Mouse (Mus musculus) kidney, postnatal 14 days (tissue): ENCODE data around the gene Lrrc29.

Experiments
- DNase-seq: peaks from one replicate; pipeline ENCODE4 v3.0.0; 2022; ENCODE audit warnings: mixed read lengths

Lrrc29 gene

DNA sequence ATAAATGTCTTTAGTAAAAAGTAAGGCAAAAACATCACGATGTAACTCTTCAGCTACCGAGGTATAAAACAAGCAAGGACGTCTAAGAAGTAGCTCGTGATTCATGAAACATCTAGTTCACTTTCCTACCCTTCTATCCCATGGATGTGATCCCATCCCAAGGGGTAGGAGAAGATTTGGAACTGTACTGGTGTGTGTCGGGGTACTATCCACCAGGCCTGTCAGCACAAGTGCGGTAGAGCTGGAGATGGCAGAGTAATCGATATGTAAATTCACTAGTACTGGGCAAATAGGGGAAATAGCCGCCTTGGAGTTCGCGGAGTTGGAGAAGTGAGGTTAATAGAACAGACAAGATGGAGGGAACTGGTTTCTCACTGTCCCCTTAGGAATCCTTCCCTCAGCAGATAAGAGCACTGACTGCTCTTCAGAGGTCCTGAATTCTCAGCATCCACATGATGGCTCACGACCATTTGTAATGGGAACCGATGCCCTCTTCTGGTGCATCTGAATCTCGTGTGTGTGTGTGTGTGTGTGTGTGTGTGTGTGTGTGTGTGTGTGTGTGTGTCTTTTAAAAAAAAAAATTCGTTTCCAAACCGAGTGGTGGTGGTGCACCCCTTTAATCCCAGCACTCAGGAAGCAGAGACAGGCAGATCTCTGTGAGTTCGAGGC lies 62.7 kb downstream of the Lrrc29 start:
- DNase-seq, result no peak
